Mouse (Mus musculus): Measurements from ENCODE around the gene Arvcf.
A peak's percentile ranks its signal among the peaks of the same experiment; 100 is the strongest.

Arvcf gene

GRCm38 (mm10) chr16:18429641-18430040 is 81.7 kb downstream of the Arvcf start:
- no peak for DNase-seq (ENCODE audit: extremely low spot score)

- DNase-seq (ENCODE audit: extremely low spot score), result no peak
These were observed 82.7 kb downstream of the Arvcf start for GRCm38 (mm10) chr16:18430641-18431212.

DNA sequence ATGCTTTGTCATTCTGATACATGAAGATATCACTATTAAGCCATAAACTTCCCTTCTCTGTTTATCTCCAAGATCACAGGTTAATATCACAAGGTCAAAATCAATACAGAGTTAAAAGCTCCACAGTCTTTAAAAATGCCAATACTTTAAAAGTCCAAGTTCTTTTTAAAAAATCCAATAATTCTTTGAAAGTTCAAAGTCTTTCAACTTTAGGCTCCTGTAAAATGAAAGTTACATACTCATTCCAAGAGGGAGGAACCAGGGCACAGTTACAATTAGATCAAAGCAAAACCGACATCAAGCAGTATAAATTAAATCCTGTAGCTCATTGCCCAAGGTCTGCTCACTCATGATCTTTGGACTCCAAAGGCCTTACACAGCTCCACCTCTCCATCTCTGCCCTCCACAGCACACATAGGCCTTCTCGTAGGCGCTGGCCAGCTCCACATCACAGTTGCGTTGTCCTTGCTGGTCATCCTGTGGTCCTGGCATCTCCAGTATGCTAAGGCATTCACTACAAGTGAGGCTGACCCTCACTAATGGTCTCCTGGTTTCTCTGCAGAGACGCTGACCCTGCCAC is 85.4 kb downstream of the Arvcf start:
- no peak for DNase-seq (ENCODE audit: extremely low spot score)

- DNase-seq (ENCODE audit: extremely low spot score), result no peak
These were observed 88.1 kb downstream of the Arvcf start for GRCm38 (mm10) chr16:18436128-18436527.

- peak; percentile 91 for DNase-seq (ENCODE audit: extremely low spot score)
These were observed 95.4 kb downstream of the Arvcf start for GRCm38 (mm10) chr16:18443385-18443841.

DNA sequence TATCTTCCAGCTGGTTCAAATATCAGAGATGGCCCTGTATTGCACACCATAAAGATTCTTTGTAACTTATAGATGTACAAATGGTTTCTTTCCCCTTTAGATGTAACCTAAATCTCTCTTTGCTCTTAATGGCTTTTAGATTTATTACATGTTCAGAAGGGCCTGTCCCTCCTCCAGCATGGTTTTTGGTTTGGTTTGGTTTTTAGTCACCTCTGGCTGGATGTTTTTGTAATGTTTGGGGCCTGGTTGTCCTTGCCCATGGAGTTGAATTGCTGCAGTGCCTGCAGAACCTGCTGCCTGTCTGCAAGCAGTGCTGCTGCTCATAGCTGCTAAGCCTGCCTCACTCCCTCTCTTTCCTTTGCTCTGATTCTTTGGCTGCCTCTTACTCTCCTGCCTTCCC is 99.3 kb downstream of the Arvcf start:
- no peak for DNase-seq (ENCODE audit: extremely low spot score)

GRCm38 (mm10) chr16:18448104-18448503 is 100.1 kb downstream of the Arvcf start:
- DNase-seq (ENCODE audit: extremely low spot score), result no peak

GRCm38 (mm10) chr16:18449005-18449404 is 101.0 kb downstream of the Arvcf start:
- DNase-seq (ENCODE audit: extremely low spot score), result no peak

- DNase-seq (ENCODE audit: extremely low spot score), result no peak
These were observed 103.7 kb downstream of the Arvcf start for GRCm38 (mm10) chr16:18451486-18452181.

GRCm38 (mm10) chr16:18452361-18452862 is 104.4 kb downstream of the Arvcf start:
- no peak for DNase-seq (ENCODE audit: extremely low spot score)

GRCm38 (mm10) chr16:18453846-18454245 is 105.9 kb downstream of the Arvcf start:
- DNase-seq (ENCODE audit: extremely low spot score), result peak; percentile 59

DNA sequence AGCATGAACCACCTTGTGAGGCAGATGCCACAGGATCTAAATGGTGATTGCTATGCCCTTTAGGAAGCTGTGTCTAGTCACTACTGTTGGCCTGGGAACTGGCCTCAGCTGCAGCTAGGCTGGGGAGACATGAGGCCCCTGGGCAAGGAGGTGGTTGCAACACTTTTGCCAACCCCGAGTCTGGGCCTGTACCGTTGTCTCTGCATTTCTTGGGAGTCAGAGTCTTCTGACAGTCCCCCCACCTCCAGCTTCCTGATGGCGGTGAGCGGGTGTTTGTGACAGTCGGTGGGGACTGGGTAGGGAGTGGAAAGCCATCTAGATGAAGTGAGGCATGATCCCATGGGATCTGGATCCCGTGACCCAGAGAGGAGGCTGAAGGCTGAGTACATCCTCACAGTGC is 107.4 kb downstream of the Arvcf start:
- DNase-seq (ENCODE audit: extremely low spot score), result no peak
